Comparison of ENCODE assay signal across 8 mouse cellular contexts in genomic region chr10:43540442-43541152, GRCm38 (mm10). TPM values are rescaled to one million over a fixed set of nuclear protein-coding genes. Genes with fewer than 3 reads are reported as not detected.
DNase-seq lines count a peak whose midpoint lies in the region; ATAC-seq and TF ChIP-seq lines count a peak whose summit lies in the region.

1700021F05Rik (minus strand) TSS chr10:43540994.

- peak; percentile 78; the same call in 1 of the 2 replicates for TF ChIP-seq EP300 in ES-Bruce4 (IDR thresholded peaks at IDR 0.05; ENCODE audit: insufficient read depth, low read depth, low read length)

- no peak within 1 kb of the TSS for H3K27ac ChIP-seq in ES-Bruce4 (ENCODE audit: insufficient read depth, low read length)
- H3K27ac ChIP-seq in forebrain, embryonic 14.5 days (ENCODE audit: low read depth, low read length): no peak within 1 kb of the TSS; the same call in 1 of the 2 replicates

- TF ChIP-seq POLR2A in ES-Bruce4 (IDR thresholded peaks at IDR 0.05; ENCODE audit: insufficient read depth, low read length): no peak
- TF ChIP-seq POLR2A in lung, adult 2 months (IDR thresholded peaks at IDR 0.05; ENCODE audit: borderline replicate concordance, extremely low read depth, low read depth, low read length): peak; percentile 50

- intact Hi-C loops in heart, postnatal 25 days (cut with DNase I): loop anchor here (2.0 to 5.0 kb wide), 2 partner anchors 60 to 778 kb away; partner anchors contain the start of gene Sec63

- H3K36me3 ChIP-seq in ES-Bruce4 (ENCODE audit: control insufficient read depth, insufficient read depth, low read length, poor library complexity, severe bottlenecking): peaks cover 2% of the 10 kb centered on the region; the same call in 1 of the 2 replicates
- H3K36me3 ChIP-seq in forebrain, embryonic 14.5 days (ENCODE audit: control insufficient read depth, insufficient read depth, low read length): peaks cover 9% of the 10 kb centered on the region

- peak within 1 kb of the TSS; percentile 95 for H3K4me3 ChIP-seq in ES-Bruce4 (ENCODE audit: low read depth, low read length)
- H3K4me3 ChIP-seq in forebrain, embryonic 14.5 days (ENCODE audit: low read depth, low read length): peak within 1 kb of the TSS; percentile 86
- peak within 1 kb of the TSS; percentile 94 for H3K4me3 ChIP-seq in lung, adult 2 months (replicated peaks; ENCODE audit: extremely low read depth, low read depth, low read length)

- H3K9ac ChIP-seq in ES-Bruce4 (ENCODE audit: low read depth, poor library complexity, severe bottlenecking): peak within 1 kb of the TSS; percentile 66
- H3K9ac ChIP-seq in forebrain, embryonic 14.5 days (ENCODE audit: low read length): peak within 1 kb of the TSS; percentile 76

- no peaks in the 10 kb centered on the region for H3K4me1 ChIP-seq in ES-Bruce4 (ENCODE audit: control insufficient read depth, insufficient read depth, low read length)
- H3K4me1 ChIP-seq in forebrain, embryonic 14.5 days (ENCODE audit: control insufficient read depth, insufficient read depth, low read length): peaks cover 6% of the 10 kb centered on the region
- peaks cover 4% of the 10 kb centered on the region; the same call in 1 of the 2 replicates for H3K4me1 ChIP-seq in lung, adult 2 months (ENCODE audit: control insufficient read depth, insufficient read depth, low read length)

- H3K4me2 ChIP-seq in forebrain, embryonic 14.5 days (ENCODE audit: low read length): peak within 1 kb of the TSS; percentile 66

- TF ChIP-seq CTCF in ES-Bruce4 (IDR thresholded peaks at IDR 0.05; ENCODE audit: low read depth, low read length): peak; percentile 83
- TF ChIP-seq CTCF in lung, adult 2 months (IDR thresholded peaks at IDR 0.05; ENCODE audit: insufficient read depth, low read length): peak; percentile 80

- WGBS in forebrain, embryonic 14.5 days: under 1% methylated on average over 51 of the region's 56 CpGs
- WGBS in lung, adult 2 months: under 1% methylated on average over 56 of the region's 56 CpGs

- DNase-seq in forebrain, embryonic 14.5 days (ENCODE audit: low spot score): peak; percentile 94
- DNase-seq in heart, postnatal 25 days (ENCODE audit: low spot score): peak; percentile 90
- DNase-seq in layer of hippocampus, adult 18-20 months (ENCODE audit: low spot score in 2 of 2): peak; percentile 90 to 95
- DNase-seq in lung, adult 2 months: peak; percentile 93
- DNase-seq in thymus, adult 18-20 months: peak; percentile 91

- H3K27me3 ChIP-seq in ES-Bruce4 (ENCODE audit: control insufficient read depth, insufficient read depth, low read length, poor library complexity, severe bottlenecking): no peaks in the 10 kb centered on the region
- H3K27me3 ChIP-seq in forebrain, embryonic 14.5 days (replicated peaks; ENCODE audit: control insufficient read depth, insufficient read depth, low read length): no peaks in the 10 kb centered on the region

- no peaks in the 10 kb centered on the region for H3K9me3 ChIP-seq in ES-Bruce4 (replicated peaks; ENCODE audit: control insufficient read depth, insufficient read depth, low read length, poor library complexity, severe bottlenecking)
- H3K9me3 ChIP-seq in forebrain, embryonic 14.5 days (replicated peaks; ENCODE audit: control insufficient read depth, low read length): no peaks in the 10 kb centered on the region

- peak; percentile 98 for ATAC-seq in cerebellum, adult (ENCODE audit: insufficient number of reproducible peaks, low FRiP score, low TSS enrichment)
- ATAC-seq in forebrain, embryonic 14.5 days: peak; percentile 99
- ATAC-seq in neutrophil, adult 5-6 weeks (ENCODE audit: extremely low read depth, insufficient number of reproducible peaks, low FRiP score, poor library complexity, severe bottlenecking): peak; percentile 98

RNA-seq across cellular contexts. Expression of gene 1700021F05Rik, which starts in this region (rescaled TPM):
- 70.7 and 72.0 TPM in 2 replicates for polyA plus RNA-seq in ES-Bruce4 (2011; ENCODE audit: insufficient read depth, insufficient read length, low read depth, missing spikeins)
- 74.3 and 81.8 TPM in 2 replicates for polyA plus RNA-seq in forebrain, embryonic 14.5 days (2014; fragmentation: Nextera tagmentation; extraction: Ambion mirVana)
- total RNA-seq in heart, postnatal 25 days (2021): 100 to 1,000 TPM; 107 to 111 TPM
- total RNA-seq in layer of hippocampus, adult 18-20 months (2021): 10 to 100 TPM; 44.3 to 46.4 TPM
- 3.1 and 7.1 TPM in 2 replicates for polyA plus RNA-seq in lung, adult 2 months (2012; rRNA removed)
- total RNA-seq in neutrophil, adult 5-6 weeks (2017): 20.7 and 22.3 TPM in 2 replicates
